Mouse (Mus musculus) kidney, embryonic 14.5 days (tissue): Measurements from ENCODE around the gene Clca1. TPM values are rescaled to one million over a fixed set of nuclear protein-coding genes. Genes with fewer than 3 reads are reported as not detected.
"Not testable (repeated sequence)": the region's sequence is repeated elsewhere in the genome, so short reads cannot be mapped to it uniquely, and the experiment has no call there.

Experiments used
- ATAC-seq: fragments of 200-750 bp; cut with Nextera tagmentation; 2 replicates; pipeline ENCODE4 v1.8.0; 2017; ENCODE audit warnings: moderate number of reproducible peaks, mild to moderate bottlenecking, moderate TSS enrichment, moderate library complexity; ENCODE audit not compliant: low FRiP score, low TSS enrichment
- H3K27ac ChIP-seq: fragments of 300-500 bp; sonication (generic); 2 replicates; pipeline ENCODE4 v1.5.1; 2014; ENCODE audit warnings: low read depth, mild to moderate bottlenecking, low read length, moderate library complexity, mixed read lengths
- H3K27me3 ChIP-seq: fragments of 300-500 bp; sonication (generic); 2 replicates; pipeline ENCODE4 v1.6.1; 2014; ENCODE audit warnings: mild to moderate bottlenecking, low read length; ENCODE audit not compliant: control insufficient read depth, insufficient read depth
- H3K36me3 ChIP-seq: fragments of 300-500 bp; sonication (generic); 2 replicates; pipeline ENCODE4 v1.6.1; 2014; ENCODE audit warnings: low read length, mixed read lengths; ENCODE audit not compliant: control insufficient read depth, insufficient read depth
- H3K4me1 ChIP-seq: fragments of 300-500 bp; sonication (generic); 2 replicates; pipeline ENCODE4 v1.6.1; 2014; ENCODE audit warnings: low read length, mixed read lengths; ENCODE audit not compliant: control insufficient read depth, insufficient read depth
- H3K4me2 ChIP-seq: fragments of 300-500 bp; sonication (generic); replicated peaks from 2 replicates; pipeline ENCODE4 v1.6.1; 2014; ENCODE audit warnings: low read depth, mild to moderate bottlenecking, low read length
- H3K4me3 ChIP-seq: fragments of 300-500 bp; sonication (generic); 2 replicates; pipeline ENCODE4 v1.5.1; 2014; ENCODE audit warnings: mild to moderate bottlenecking, low read length
- H3K9ac ChIP-seq: fragments of 300-500 bp; sonication (generic); 2 replicates; pipeline ENCODE4 v1.6.1; 2014; ENCODE audit warnings: low read depth, mild to moderate bottlenecking, low read length, moderate library complexity
- H3K9me3 ChIP-seq: fragments of 300-500 bp; sonication (generic); 2 replicates; pipeline ENCODE4 v1.6.1; 2016; ENCODE audit warnings: low read length; ENCODE audit not compliant: control insufficient read depth
- WGBS: fragments of 180-500 bp; shearing (Covaris S2); extraction: QIAGEN DNeasy Blood & Tissue Kit; methylation state at CpG from one replicate; pipeline ENCODE4 v1.1.7; 2014; 5-methylcytosine and 5-hydroxymethylcytosine counted together
- polyA plus RNA-seq: library from polyadenylated mRNA; unstranded; fragments of >200 nt; fragmentation: Nextera tagmentation; extraction: Ambion mirVana; gene quantifications from 2 replicates; pipeline ENCODE4 v1.2.1, GENCODE M21; 2014

Clca1 gene
- 0.05 TPM in 1 of 2 replicates, not detected in the other for polyA plus RNA-seq

DNA sequence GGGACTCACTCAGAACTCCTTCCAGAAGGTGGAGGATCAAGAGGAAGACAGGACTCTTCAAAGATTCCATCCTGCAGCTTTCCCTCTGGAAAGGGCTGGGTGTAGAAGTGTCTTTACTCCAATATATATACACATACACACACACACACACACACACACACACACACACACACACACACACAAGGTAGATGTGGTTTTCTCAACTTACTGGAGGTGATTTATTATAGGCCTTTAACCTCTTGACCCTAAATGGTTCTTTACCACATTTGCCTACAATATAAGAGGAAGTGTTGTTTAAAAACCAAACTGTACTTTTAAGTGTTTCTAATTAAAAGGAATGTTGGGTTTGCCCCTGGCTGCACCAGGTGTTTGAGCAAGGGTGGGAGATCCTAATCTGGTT is at the start of gene Clca1:
TSS of gene Clca1 (minus strand) at position 101 of the 400 bp plus-strand sequence.
- no peak for ATAC-seq
- Histone ChIP-seq H3K9ac (no peak within 1 kb of the TSS), H3K27ac (no peak within 1 kb of the TSS), H3K9me3 (no peaks in the 10 kb centered on the region), H3K4me3 (no peak within 1 kb of the TSS), H3K36me3 (no peaks in the 10 kb centered on the region), H3K4me1 (no peaks in the 10 kb centered on the region), H3K4me2 (no peak within 1 kb of the TSS), H3K27me3 (no peaks in the 10 kb centered on the region)

DNA sequence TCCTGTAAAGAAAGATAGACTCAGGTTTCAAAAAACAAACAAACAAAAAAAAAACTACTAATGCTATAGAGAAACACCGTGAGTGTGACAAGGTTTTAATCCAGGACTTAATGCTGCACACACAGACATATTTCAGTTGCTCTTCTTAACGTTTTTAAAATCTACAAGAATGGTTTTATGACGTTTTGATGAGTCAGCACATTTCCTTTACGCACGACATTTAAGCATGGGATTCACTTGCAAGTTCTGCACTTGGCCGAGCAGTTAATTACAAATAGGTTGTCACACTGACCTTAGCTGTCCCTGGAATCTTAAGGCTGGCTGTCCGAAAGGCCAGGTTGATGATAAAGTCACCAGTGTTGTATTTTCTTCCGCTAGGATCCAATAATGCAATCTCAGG is 48.3 kb upstream of the Clca1 start:
- no peak for ATAC-seq
- no peaks in the 10 kb centered on the region for H3K4me1 ChIP-seq
- no peak overlapping the region for H3K4me3 ChIP-seq
- H3K9ac ChIP-seq = no peak overlapping the region
- H3K9me3 ChIP-seq = no peaks in the 10 kb centered on the region; the same call in 1 of the 2 replicates
- H3K4me2 ChIP-seq = no peak overlapping the region
- no peaks in the 10 kb centered on the region for H3K36me3 ChIP-seq
- no peaks in the 10 kb centered on the region for H3K27me3 ChIP-seq
- no peak overlapping the region for H3K27ac ChIP-seq
- WGBS = 71% methylated on average over 8 of the region's 8 CpGs

GRCm38 (mm10) chr3:145078405-145078804 is 45.8 kb upstream of the Clca1 start:
- WGBS = 80% methylated on average over 6 of the region's 6 CpGs
- Histone ChIP-seq H3K36me3 (no peaks in the 10 kb centered on the region), H3K27me3 (no peaks in the 10 kb centered on the region), H3K4me3 (no peak overlapping the region), H3K4me2 (no peak overlapping the region), H3K9ac (no peak overlapping the region), H3K4me1 (no peaks in the 10 kb centered on the region), H3K9me3 (no peaks in the 10 kb centered on the region), H3K27ac (no peak overlapping the region)
- ATAC-seq = no peak

GRCm38 (mm10) chr3:145072339-145072738 is 39.8 kb upstream of the Clca1 start:
- ATAC-seq = no peak
- 94% methylated on average over 3 of the region's 3 CpGs for WGBS
- no peaks in the 10 kb centered on the region for H3K36me3 ChIP-seq
- no peaks in the 10 kb centered on the region for H3K4me1 ChIP-seq
- no peaks in the 10 kb centered on the region for H3K27me3 ChIP-seq
- H3K4me3 ChIP-seq = no peak overlapping the region
- no peaks in the 10 kb centered on the region for H3K9me3 ChIP-seq
- no peak overlapping the region for H3K27ac ChIP-seq
- H3K4me2 ChIP-seq = no peak overlapping the region
- no peak overlapping the region for H3K9ac ChIP-seq

GRCm38 (mm10) chr3:145068964-145069363 is 36.4 kb upstream of the Clca1 start:
- no peak overlapping the region for H3K27ac ChIP-seq
- H3K36me3 ChIP-seq = no peaks in the 10 kb centered on the region
- H3K27me3 ChIP-seq = no peaks in the 10 kb centered on the region
- no peaks in the 10 kb centered on the region for H3K4me1 ChIP-seq
- H3K9me3 ChIP-seq = no peaks in the 10 kb centered on the region
- H3K9ac ChIP-seq = no peak overlapping the region
- WGBS = 82% methylated on average over 4 of the region's 4 CpGs
- H3K4me3 ChIP-seq = no peak overlapping the region
- H3K4me2 ChIP-seq = no peak overlapping the region
- ATAC-seq = no peak

DNA sequence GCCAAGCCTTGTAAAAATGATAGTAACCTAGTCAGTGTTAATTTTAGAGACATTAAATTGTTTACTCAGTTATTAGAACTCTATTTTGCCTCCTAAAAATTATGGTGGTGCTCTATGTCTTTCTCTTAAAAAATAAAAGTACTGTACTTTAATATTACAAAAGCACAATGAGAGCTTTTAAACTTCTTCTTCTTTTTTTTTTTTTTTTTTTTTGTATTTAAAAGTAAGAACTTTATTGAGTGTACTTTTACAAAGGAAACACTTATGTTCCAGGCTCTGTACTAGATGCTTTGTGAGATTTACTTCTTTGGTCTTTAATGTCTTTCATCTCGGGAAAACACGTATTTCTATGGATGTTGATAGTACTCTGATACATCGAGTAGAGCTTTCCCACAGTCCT is 22.6 kb upstream of the Clca1 start:
- ATAC-seq = not testable (repeated sequence)

DNA sequence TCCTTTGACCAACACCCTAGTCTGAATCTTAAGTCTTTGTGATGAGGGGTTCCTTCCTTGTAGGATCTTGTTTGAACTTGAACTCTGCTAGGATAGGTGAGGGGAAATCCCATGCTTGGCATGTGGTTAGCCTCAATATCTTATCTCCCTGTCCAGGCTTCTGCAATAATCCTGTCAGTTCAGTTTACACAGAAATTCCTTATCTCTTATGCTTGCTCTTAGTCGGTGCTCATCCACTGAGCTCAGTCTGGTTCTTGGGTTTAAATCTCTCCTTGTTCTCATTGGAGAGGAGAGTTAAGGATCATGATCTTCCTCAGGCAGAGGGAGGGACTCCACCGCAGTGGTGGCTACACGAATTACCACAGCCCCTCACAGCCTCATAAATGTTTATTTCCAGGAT is 17.2 kb upstream of the Clca1 start:
- Histone ChIP-seq H3K4me3 (no peak overlapping the region), H3K36me3 (no peaks in the 10 kb centered on the region), H3K9ac (no peak overlapping the region), H3K4me2 (no peak overlapping the region), H3K4me1 (no peaks in the 10 kb centered on the region), H3K27ac (no peak overlapping the region), H3K27me3 (no peaks in the 10 kb centered on the region), H3K9me3 (no peaks in the 10 kb centered on the region)
- ATAC-seq = no peak
- 60% methylated on average over 3 of the region's 3 CpGs for WGBS

More for the DNA sequence above, 22.6 kb upstream of the Clca1 start:
- H3K4me1 ChIP-seq, H3K27ac ChIP-seq, H3K27me3 ChIP-seq, H3K4me3 ChIP-seq, H3K9me3 ChIP-seq, H3K4me2 ChIP-seq, H3K36me3 ChIP-seq, H3K9ac ChIP-seq: not testable (repeated sequence)
- WGBS = 89% methylated on average over 3 of the region's 3 CpGs

- no peaks in the 10 kb centered on the region for H3K9me3 ChIP-seq
- H3K36me3 ChIP-seq = no peaks in the 10 kb centered on the region
- H3K27ac ChIP-seq = no peak overlapping the region
- no peak overlapping the region for H3K9ac ChIP-seq
- 27% methylated on average over 3 of the region's 3 CpGs for WGBS
- H3K27me3 ChIP-seq = no peaks in the 10 kb centered on the region
- no peak overlapping the region for H3K4me2 ChIP-seq
- no peak overlapping the region for H3K4me3 ChIP-seq
- ATAC-seq = no peak
- no peaks in the 10 kb centered on the region for H3K4me1 ChIP-seq
Observed at GRCm38 (mm10) chr3:145038813-145039212, 6.2 kb upstream of the Clca1 start.

DNA sequence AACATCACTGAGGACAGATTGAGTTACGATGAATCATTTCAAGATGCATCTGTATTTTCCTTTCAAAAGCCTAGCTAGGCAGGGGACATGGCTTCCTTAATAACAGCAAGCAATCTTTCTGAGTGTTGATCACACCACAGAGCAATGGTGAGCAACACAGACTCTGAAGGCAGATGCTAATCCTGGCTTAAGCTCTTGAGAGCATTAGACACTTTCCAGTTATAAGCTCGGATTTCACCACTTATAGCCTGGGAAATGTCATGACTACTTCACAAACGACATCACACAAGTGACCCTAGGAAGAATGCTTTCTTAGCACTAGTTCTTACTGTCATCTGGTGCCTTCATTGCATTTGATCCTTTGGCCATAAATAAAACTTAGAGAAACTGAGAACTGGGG is 4.5 kb downstream of the Clca1 start:
- Histone ChIP-seq H3K4me3 (no peak overlapping the region), H3K4me1 (no peaks in the 10 kb centered on the region), H3K36me3 (no peaks in the 10 kb centered on the region), H3K9ac (no peak overlapping the region), H3K9me3 (no peaks in the 10 kb centered on the region), H3K4me2 (no peak overlapping the region), H3K27ac (no peak overlapping the region), H3K27me3 (no peaks in the 10 kb centered on the region)
- no peak for ATAC-seq
- 58% methylated on average over 3 of the region's 3 CpGs for WGBS

GRCm38 (mm10) chr3:145026750-145027149 is 5.8 kb downstream of the Clca1 start:
- no peak overlapping the region for H3K9ac ChIP-seq
- ATAC-seq = no peak
- no peaks in the 10 kb centered on the region for H3K4me1 ChIP-seq
- no peaks in the 10 kb centered on the region for H3K9me3 ChIP-seq
- no peak overlapping the region for H3K27ac ChIP-seq
- no peak overlapping the region for H3K4me2 ChIP-seq
- no peak overlapping the region for H3K4me3 ChIP-seq
- no peaks in the 10 kb centered on the region for H3K36me3 ChIP-seq
- 30% methylated on average over 3 of the region's 3 CpGs for WGBS
- no peaks in the 10 kb centered on the region for H3K27me3 ChIP-seq
